Mouse (Mus musculus) ES-E14 (cell line): ENCODE measurements at regions not wholly inside any gene's neighbourhood (a gene's known extent, or its start where the extent isn't known, plus 50 kb on each side); places are given as distances from the start of the nearest gene placed in this dataset.

Experiments
- DNase-seq: peaks from one replicate; pipeline ENCODE4 v3.0.0-alpha.2; 2013; ENCODE audit warnings: low read depth, low spot score
- H3K27ac ChIP-seq: 2 replicates; pipeline ENCODE4 v1.5.1; 2012; ENCODE audit warnings: low read depth, mild to moderate bottlenecking, low read length, moderate library complexity, mixed read lengths; ENCODE audit not compliant: poor library complexity, insufficient read depth, severe bottlenecking
- H3K36me3 ChIP-seq: 2 replicates; pipeline ENCODE4 v1.6.1; 2012; ENCODE audit warnings: mild to moderate bottlenecking, low read length, moderate library complexity, mixed read lengths; ENCODE audit not compliant: control insufficient read depth, poor library complexity, insufficient read depth, severe bottlenecking
- H3K4me1 ChIP-seq, 2 experiments: fragments of 150-350 bp in 1 of 2; sonication (generic) in 1 of 2; 2 replicates each; pipeline ENCODE4 v1.6.1; 2012; ENCODE audit warnings: low read length in 2 of 2, mild to moderate bottlenecking in 1 of 2, mixed read lengths in 1 of 2; ENCODE audit not compliant: control insufficient read depth in 2 of 2, insufficient read depth in 2 of 2, poor library complexity in 1 of 2
- H3K4me3 ChIP-seq, 2 experiments: fragments of 150-350 bp in 1 of 2; sonication (generic) in 1 of 2; 2 replicates each; pipeline ENCODE4 v1.5.1; 2012; ENCODE audit warnings: low read length in 2 of 2, low read depth in 1 of 2, mild to moderate bottlenecking in 1 of 2, mixed read lengths in 1 of 2; ENCODE audit not compliant: insufficient read depth in 1 of 2, poor library complexity in 1 of 2, severe bottlenecking in 1 of 2
- H3K9ac ChIP-seq: 2 replicates; pipeline ENCODE4 v1.6.1; 2012; ENCODE audit warnings: low read depth, mild to moderate bottlenecking, low read length, mixed read lengths; ENCODE audit not compliant: poor library complexity, insufficient read depth, severe bottlenecking
- H3K9me3 ChIP-seq: fragments of 150-350 bp; sonication (generic); 2 replicates; pipeline ENCODE4 v1.6.1; 2012; ENCODE audit warnings: low read depth, mild to moderate bottlenecking, low read length; ENCODE audit not compliant: control insufficient read depth, insufficient read depth
- CHD2 ChIP-seq: IDR thresholded peaks from 2 replicates; pipeline ENCODE4 v1.6.1; 2014; ENCODE audit warnings: mild to moderate bottlenecking, low read depth, low read length, inconsistent platforms
- HCFC1 ChIP-seq: IDR thresholded peaks from 2 replicates; pipeline ENCODE4 v1.6.1; 2012; ENCODE audit warnings: low read length, inconsistent platforms, borderline replicate concordance; ENCODE audit not compliant: insufficient read depth
- MAFK ChIP-seq: IDR thresholded peaks from 2 replicates; pipeline ENCODE4 v1.6.1; 2014; ENCODE audit warnings: mild to moderate bottlenecking, low read depth, low read length, inconsistent platforms; ENCODE audit not compliant: insufficient read depth
- ZC3H11A ChIP-seq: IDR thresholded peaks from 2 replicates; pipeline ENCODE4 v1.6.1; 2012; ENCODE audit warnings: low read depth, mild to moderate bottlenecking, inconsistent platforms, low read length, borderline replicate concordance
- ZNF384 ChIP-seq: IDR thresholded peaks from 2 replicates; pipeline ENCODE4 v1.6.1; 2012; ENCODE audit warnings: low read depth, low read length, inconsistent platforms
- in situ Hi-C, 2 experiments: fragments of 600-800 bp; cut with MboI; formaldehyde crosslinking; loops; one replicate each; pipeline ENCODE4 v1.15.1; 2025; ENCODE audit warnings: low sequenced_read_pairs in 2 of 2, inconsistent platforms in 1 of 2; ENCODE audit not compliant: unreplicated experiment in 2 of 2

- TF ChIP-seq MAFK = no peak
- no peak for TF ChIP-seq ZC3H11A
- TF ChIP-seq CHD2 = no peak
- TF ChIP-seq HCFC1 = no peak
- TF ChIP-seq ZNF384 = no peak
- 0 out of 4 replicates have a peak, but pooled peaks cover 0 to 2% of the 10 kb centered on the region in 2 experiments for H3K4me1 ChIP-seq
- no peaks in the 10 kb centered on the region for H3K36me3 ChIP-seq
Measured at GRCm38 (mm10) chr7:117846041-117846440, 269.9 kb downstream of the Rps15a start.

GRCm38 (mm10) chr7:117842780-117843179 lies 273.2 kb downstream of the Rps15a start:
- in situ Hi-C loops = no loop called here
- H3K9ac ChIP-seq = no peak overlapping the region
- TF ChIP-seq CHD2 (no peak), HCFC1 (no peak), ZC3H11A (no peak), ZNF384 (no peak), MAFK (no peak)
- no peaks in the 10 kb centered on the region for H3K9me3 ChIP-seq
- 0 out of 4 replicates have a peak, but pooled peaks cover 0 to 2% of the 10 kb centered on the region in 2 experiments for H3K4me1 ChIP-seq
- no peak overlapping the region for H3K4me3 ChIP-seq
- H3K36me3 ChIP-seq = no peaks in the 10 kb centered on the region
- H3K27ac ChIP-seq = no peak overlapping the region
- no peak for DNase-seq

More at GRCm38 (mm10) chr7:117846041-117846440, 269.9 kb downstream of the Rps15a start:
- H3K27ac ChIP-seq = no peak overlapping the region
- in situ Hi-C loops = no loop called here
- no peak overlapping the region for H3K4me3 ChIP-seq
- no peak overlapping the region for H3K9ac ChIP-seq
- no peak for DNase-seq
- H3K9me3 ChIP-seq = no peaks in the 10 kb centered on the region

- Histone ChIP-seq H3K9ac (no peak overlapping the region), H3K36me3 (no peaks in the 10 kb centered on the region), H3K27ac (no peak overlapping the region), H3K4me3 (no peak overlapping the region), H3K9me3 (no peaks in the 10 kb centered on the region), H3K4me1 (no peaks in the 10 kb centered on the region)
- no peak for DNase-seq
- TF ChIP-seq MAFK (no peak), HCFC1 (no peak), CHD2 (no peak), ZC3H11A (no peak), ZNF384 (no peak)
- in situ Hi-C loops = no loop called here
Measured at GRCm38 (mm10) chr7:117795035-117795434, 321.0 kb downstream of the Rps15a start.

GRCm38 (mm10) chr7:117793991-117794390 lies 322.0 kb downstream of the Rps15a start:
- in situ Hi-C loops = no loop called here
- no peak overlapping the region for H3K9ac ChIP-seq
- H3K36me3 ChIP-seq = no peaks in the 10 kb centered on the region
- no peak overlapping the region for H3K27ac ChIP-seq
- no peaks in the 10 kb centered on the region for H3K9me3 ChIP-seq
- no peak overlapping the region for H3K4me3 ChIP-seq
- no peak for TF ChIP-seq CHD2
- DNase-seq = no peak
- H3K4me1 ChIP-seq = no peaks in the 10 kb centered on the region

- H3K4me1 ChIP-seq = no peaks in the 10 kb centered on the region
- H3K9ac ChIP-seq = no peak overlapping the region
- DNase-seq = no peak
- in situ Hi-C loops = no loop called here
- no peak overlapping the region for H3K27ac ChIP-seq
- H3K36me3 ChIP-seq = no peaks in the 10 kb centered on the region
- H3K4me3 ChIP-seq = no peak overlapping the region
- no peaks in the 10 kb centered on the region for H3K9me3 ChIP-seq
- TF ChIP-seq CHD2 (no peak), HCFC1 (no peak)
Measured at GRCm38 (mm10) chr7:117792456-117792855, 323.5 kb downstream of the Rps15a start.
